Mouse (Mus musculus): ENCODE results near the gene Vmn1r104. TPM values are rescaled to one million over a fixed set of nuclear protein-coding genes. Genes with fewer than 3 reads are reported as not detected.
"Not testable (repeated sequence)": the region's sequence is repeated elsewhere in the genome, so short reads cannot be mapped to it uniquely, and the experiment has no call there.

Gene Vmn1r104
- polyA plus RNA-seq (2014; fragmentation: Nextera tagmentation; extraction: Ambion mirVana): not detected in 2 replicates

DNA sequence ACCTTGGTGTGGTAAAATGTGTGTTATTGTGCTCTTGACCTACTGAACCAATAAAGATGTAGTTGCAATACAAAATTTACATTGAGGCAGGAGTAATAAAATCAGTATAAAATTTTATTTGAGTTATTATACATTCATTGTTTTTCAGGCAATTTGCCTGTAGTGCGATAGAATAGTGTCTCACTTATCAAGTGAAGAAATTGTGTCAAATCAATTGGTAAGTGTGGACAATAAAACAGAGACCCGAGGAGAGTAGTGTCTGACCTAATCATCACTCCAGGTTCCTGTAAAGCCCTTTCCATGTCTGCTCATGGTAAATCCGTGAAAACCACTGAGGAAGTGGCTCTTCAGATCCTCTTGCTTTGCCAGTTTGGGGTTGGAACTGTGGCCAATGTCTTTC is at the start of gene Vmn1r104:
TSS of gene Vmn1r104 (plus strand) at position 301 of the 400 bp plus-strand sequence.
- DNase-seq (ENCODE audit: low spot score); H3K27me3 ChIP-seq (ENCODE audit: control insufficient read depth, insufficient read depth, low read length); H3K4me1 ChIP-seq (replicated peaks; ENCODE audit: control insufficient read depth, insufficient read depth, low read length); H3K4me2 ChIP-seq (replicated peaks; ENCODE audit: low read depth, low read length); H3K27ac ChIP-seq (ENCODE audit: low read depth, low read length); H3K9me3 ChIP-seq (ENCODE audit: control insufficient read depth, low read length); H3K36me3 ChIP-seq (ENCODE audit: control insufficient read depth, insufficient read depth, low read length); ATAC-seq (ENCODE audit: low FRiP score); H3K4me3 ChIP-seq (ENCODE audit: low read depth, low read length); H3K9ac ChIP-seq (ENCODE audit: low read depth, low read length): not testable (repeated sequence)
- no CpG with 5 or more reads among the region's 3 CpGs for WGBS

DNA sequence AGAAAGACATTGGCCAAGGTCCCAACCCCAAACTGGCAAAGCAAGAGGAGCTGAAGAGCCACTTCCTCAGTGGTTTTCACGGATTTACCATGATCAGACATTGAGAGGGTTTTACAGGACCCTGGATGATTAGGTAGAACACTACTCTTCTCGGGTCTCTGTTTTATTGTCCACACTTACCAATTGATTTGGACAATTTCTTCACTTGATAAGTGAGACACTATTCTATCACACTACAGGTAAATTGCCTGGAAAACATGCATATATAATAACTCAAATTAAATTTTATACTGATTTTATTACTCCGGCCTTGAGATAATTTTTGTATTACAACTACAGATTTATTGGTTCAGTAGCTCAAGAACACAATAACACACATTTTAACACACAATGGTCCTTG is 23.2 kb upstream of the Vmn1r104 start, which contains the start of gene Vmn1r103:
TSS of gene Vmn1r103 (minus strand) at position 101 of the 400 bp plus-strand sequence.
- not testable (repeated sequence) for H3K4me3 ChIP-seq (ENCODE audit: low read depth, low read length); H3K9me3 ChIP-seq (ENCODE audit: control insufficient read depth, low read length); H3K9ac ChIP-seq (ENCODE audit: low read depth, low read length); H3K36me3 ChIP-seq (ENCODE audit: control insufficient read depth, insufficient read depth, low read length); H3K4me2 ChIP-seq (replicated peaks; ENCODE audit: low read depth, low read length); H3K27me3 ChIP-seq (ENCODE audit: control insufficient read depth, insufficient read depth, low read length); ATAC-seq (ENCODE audit: low FRiP score); DNase-seq (ENCODE audit: low spot score); H3K27ac ChIP-seq (ENCODE audit: low read depth, low read length); H3K4me1 ChIP-seq (replicated peaks; ENCODE audit: control insufficient read depth, insufficient read depth, low read length)
- WGBS: no CpG with 5 or more reads among the region's 3 CpGs

DNA sequence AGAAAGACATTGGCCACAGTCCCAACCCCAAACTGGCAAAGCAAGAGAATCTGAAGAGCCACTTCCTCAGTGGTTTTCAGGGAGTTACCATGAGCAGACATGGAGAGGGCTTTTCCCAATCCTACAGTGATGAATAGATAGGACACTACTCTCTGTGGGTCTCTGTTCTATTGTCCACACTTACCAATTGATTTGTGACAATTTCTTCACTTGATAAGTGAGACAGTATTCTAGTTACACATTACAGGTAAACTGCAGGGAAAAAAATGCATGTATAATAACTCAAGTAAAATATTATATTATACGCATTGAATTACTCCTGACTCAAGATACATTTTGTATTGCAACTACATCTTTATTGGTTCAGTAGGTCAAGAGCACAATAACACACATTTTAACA is 12.0 kb downstream of the Vmn1r104 start, which contains the start of gene Gm5726:
TSS of gene Gm5726 (minus strand) at position 101 of the 400 bp plus-strand sequence.
- not testable (repeated sequence) for ATAC-seq (ENCODE audit: low FRiP score); H3K4me1 ChIP-seq (replicated peaks; ENCODE audit: control insufficient read depth, insufficient read depth, low read length); H3K4me3 ChIP-seq (ENCODE audit: low read depth, low read length); H3K36me3 ChIP-seq (ENCODE audit: control insufficient read depth, insufficient read depth, low read length); H3K9ac ChIP-seq (ENCODE audit: low read depth, low read length); H3K9me3 ChIP-seq (ENCODE audit: control insufficient read depth, low read length); H3K27ac ChIP-seq (ENCODE audit: low read depth, low read length); H3K4me2 ChIP-seq (replicated peaks; ENCODE audit: low read depth, low read length); H3K27me3 ChIP-seq (ENCODE audit: control insufficient read depth, insufficient read depth, low read length); DNase-seq (ENCODE audit: low spot score)
- no CpG with 5 or more reads among the region's 1 CpGs for WGBS

GRCm38 (mm10) chr7:20576141-20576540 is 42.5 kb downstream of the Vmn1r104 start, which contains the start of gene Gm4141:
Gene Gm4141, minus strand, starts transcription at chr7:20576241.
- H3K4me3 ChIP-seq (ENCODE audit: low read depth, low read length); H3K4me2 ChIP-seq (replicated peaks; ENCODE audit: low read depth, low read length); H3K9ac ChIP-seq (ENCODE audit: low read depth, low read length); H3K9me3 ChIP-seq (ENCODE audit: control insufficient read depth, low read length); H3K27ac ChIP-seq (ENCODE audit: low read depth, low read length); H3K36me3 ChIP-seq (ENCODE audit: control insufficient read depth, insufficient read depth, low read length); DNase-seq (ENCODE audit: low spot score); ATAC-seq (ENCODE audit: low FRiP score); H3K27me3 ChIP-seq (ENCODE audit: control insufficient read depth, insufficient read depth, low read length); H3K4me1 ChIP-seq (replicated peaks; ENCODE audit: control insufficient read depth, insufficient read depth, low read length): not testable (repeated sequence)
- WGBS: no CpG with 5 or more reads among the region's 3 CpGs

Other genes with a start within 250 kb of the Vmn1r104 start
- not detected in 2 replicates for gene Gm4133, start 199.8 kb upstream of the Vmn1r104 start, polyA plus RNA-seq (2014; fragmentation: Nextera tagmentation; extraction: Ambion mirVana)
- not detected in 2 replicates for gene Gm5728, start 158.4 kb upstream of the Vmn1r104 start, polyA plus RNA-seq (2014; fragmentation: Nextera tagmentation; extraction: Ambion mirVana)
- not detected in 2 replicates for gene Vmn1r100, start 115.9 kb upstream of the Vmn1r104 start, polyA plus RNA-seq (2014; fragmentation: Nextera tagmentation; extraction: Ambion mirVana)
- not detected in 2 replicates for gene Vmn1r101, start 91.2 kb upstream of the Vmn1r104 start, polyA plus RNA-seq (2014; fragmentation: Nextera tagmentation; extraction: Ambion mirVana)
- not detected in 2 replicates for gene Gm10670, start 58.9 kb upstream of the Vmn1r104 start, polyA plus RNA-seq (2014; fragmentation: Nextera tagmentation; extraction: Ambion mirVana)
- not detected in 2 replicates for gene Vmn1r103, start 23.3 kb upstream of the Vmn1r104 start, polyA plus RNA-seq (2014; fragmentation: Nextera tagmentation; extraction: Ambion mirVana)
- gene Gm5726, start 11.9 kb downstream of the Vmn1r104 start, polyA plus RNA-seq (2014; fragmentation: Nextera tagmentation; extraction: Ambion mirVana): not detected in 2 replicates
- not detected in 2 replicates for gene Gm4141, start 42.4 kb downstream of the Vmn1r104 start, polyA plus RNA-seq (2014; fragmentation: Nextera tagmentation; extraction: Ambion mirVana)
- not detected in 2 replicates for gene Gm4513, start 65.2 kb downstream of the Vmn1r104 start, polyA plus RNA-seq (2014; fragmentation: Nextera tagmentation; extraction: Ambion mirVana)
- gene Vmn1r107, start 135.1 kb downstream of the Vmn1r104 start, polyA plus RNA-seq (2014; fragmentation: Nextera tagmentation; extraction: Ambion mirVana): not detected in 2 replicates
- gene Vmn1r111, start 169.4 kb downstream of the Vmn1r104 start, polyA plus RNA-seq (2014; fragmentation: Nextera tagmentation; extraction: Ambion mirVana): not detected in 2 replicates
- not detected in 2 replicates for gene Gm10668, start 196.8 kb downstream of the Vmn1r104 start, polyA plus RNA-seq (2014; fragmentation: Nextera tagmentation; extraction: Ambion mirVana)
- not detected in 2 replicates for gene Vmn1r112, start 237.3 kb downstream of the Vmn1r104 start, polyA plus RNA-seq (2014; fragmentation: Nextera tagmentation; extraction: Ambion mirVana)